Mouse (Mus musculus): Measurements from ENCODE around the gene Spns3. TPM values are rescaled to one million over a fixed set of nuclear protein-coding genes. Genes with fewer than 3 reads are reported as not detected.
A peak's percentile ranks its signal among the peaks of the same experiment; 100 is the strongest.

Spns3 gene
- polyA plus RNA-seq, 1 experiment from 2014 or later: not detected

- WGBS: 88% methylated on average over 4 of the region's 4 CpGs
- Histone ChIP-seq H3K27me3 (no peaks in the 10 kb centered on the region), H3K4me1 (peaks cover 17% of the 10 kb centered on the region), H3K9me3 (no peaks in the 10 kb centered on the region), H3K4me2 (no peak overlapping the region), H3K27ac (no peak overlapping the region), H3K36me3 (replicated peaks) (no peaks in the 10 kb centered on the region), H3K9ac (no peak overlapping the region), H3K4me3 (replicated peaks) (no peak overlapping the region)
- no peak for ATAC-seq (ENCODE audit: low FRiP score)
Observed at GRCm38 (mm10) chr11:72473540-72473939, 76.8 kb downstream of the Spns3 start.

GRCm38 (mm10) chr11:72471381-72471780 is 78.9 kb downstream of the Spns3 start:
- H3K9ac ChIP-seq: no peak overlapping the region
- H3K27ac ChIP-seq: no peak overlapping the region
- H3K4me3 ChIP-seq (replicated peaks): no peak overlapping the region
- no peaks in the 10 kb centered on the region for H3K27me3 ChIP-seq
- no peak for ATAC-seq (ENCODE audit: low FRiP score)
- H3K36me3 ChIP-seq (replicated peaks): no peaks in the 10 kb centered on the region
- H3K4me2 ChIP-seq: no peak overlapping the region
- H3K4me1 ChIP-seq: peaks cover 13% of the 10 kb centered on the region
- H3K9me3 ChIP-seq: no peaks in the 10 kb centered on the region
- WGBS: 91% methylated on average over 6 of the region's 6 CpGs

GRCm38 (mm10) chr11:72470004-72470403 is 80.3 kb downstream of the Spns3 start:
- H3K27me3 ChIP-seq: no peaks in the 10 kb centered on the region
- no peak for ATAC-seq (ENCODE audit: low FRiP score)
- H3K27ac ChIP-seq: no peak overlapping the region
- no peak overlapping the region for H3K9ac ChIP-seq
- no peaks in the 10 kb centered on the region for H3K9me3 ChIP-seq
- 79% methylated on average over 4 of the region's 4 CpGs for WGBS
- H3K4me3 ChIP-seq (replicated peaks): no peak overlapping the region
- no peaks in the 10 kb centered on the region for H3K36me3 ChIP-seq (replicated peaks)
- no peak overlapping the region for H3K4me2 ChIP-seq
- peaks cover 17% of the 10 kb centered on the region for H3K4me1 ChIP-seq

- Histone ChIP-seq H3K27ac (no peak overlapping the region), H3K4me3 (replicated peaks) (no peak overlapping the region), H3K36me3 (replicated peaks) (no peaks in the 10 kb centered on the region), H3K4me2 (no peak overlapping the region), H3K27me3 (no peaks in the 10 kb centered on the region), H3K4me1 (peaks cover 21% of the 10 kb centered on the region), H3K9ac (no peak overlapping the region), H3K9me3 (no peaks in the 10 kb centered on the region)
- ATAC-seq (ENCODE audit: low FRiP score): peak; percentile 60; the same call in 1 of the 2 replicates
- WGBS: 38% methylated on average over 5 of the region's 5 CpGs
Observed at GRCm38 (mm10) chr11:72469217-72469616, 81.1 kb downstream of the Spns3 start.

- no peak for ATAC-seq (ENCODE audit: low FRiP score)
- Histone ChIP-seq H3K4me1 (peaks cover 21% of the 10 kb centered on the region), H3K27me3 (no peaks in the 10 kb centered on the region), H3K27ac (no peak overlapping the region), H3K36me3 (replicated peaks) (no peaks in the 10 kb centered on the region), H3K4me2 (no peak overlapping the region), H3K9me3 (no peaks in the 10 kb centered on the region), H3K4me3 (replicated peaks) (no peak overlapping the region), H3K9ac (no peak overlapping the region)
- WGBS: 75% methylated on average over 5 of the region's 5 CpGs
Observed at GRCm38 (mm10) chr11:72468525-72468924, 81.8 kb downstream of the Spns3 start.

- WGBS: 74% methylated on average over 11 of the region's 11 CpGs
Observed at GRCm38 (mm10) chr11:72466694-72467507, 83.4 kb downstream of the Spns3 start.

GRCm38 (mm10) chr11:72465978-72466693 is 84.2 kb downstream of the Spns3 start:
- Histone ChIP-seq H3K9ac (no peak overlapping the region), H3K36me3 (replicated peaks) (no peaks in the 10 kb centered on the region), H3K4me2 (no peak overlapping the region), H3K4me3 (replicated peaks) (no peak overlapping the region), H3K27ac (no peak overlapping the region), H3K4me1 (peaks cover 21% of the 10 kb centered on the region), H3K27me3 (no peaks in the 10 kb centered on the region), H3K9me3 (no peaks in the 10 kb centered on the region)
- WGBS: 81% methylated on average over 11 of the region's 11 CpGs
- no peak for ATAC-seq (ENCODE audit: low FRiP score)

More at GRCm38 (mm10) chr11:72466694-72467507, 83.4 kb downstream of the Spns3 start:
- Histone ChIP-seq H3K36me3 (replicated peaks) (no peaks in the 10 kb centered on the region), H3K4me2 (no peak overlapping the region), H3K9ac (no peak overlapping the region), H3K4me3 (replicated peaks) (no peak overlapping the region), H3K9me3 (no peaks in the 10 kb centered on the region), H3K4me1 (peaks cover 21% of the 10 kb centered on the region), H3K27ac (0 out of 2 replicates have a peak overlapping the region, but pooled peaks have one; percentile 10), H3K27me3 (no peaks in the 10 kb centered on the region)
- no peak for ATAC-seq (ENCODE audit: low FRiP score)

GRCm38 (mm10) chr11:72464821-72465220 is 85.5 kb downstream of the Spns3 start:
- Histone ChIP-seq H3K4me1 (peaks cover 21% of the 10 kb centered on the region), H3K36me3 (replicated peaks) (no peaks in the 10 kb centered on the region), H3K4me2 (no peak overlapping the region), H3K9ac (0 out of 2 replicates have a peak overlapping the region, but pooled peaks have one; percentile 4), H3K27me3 (no peaks in the 10 kb centered on the region), H3K4me3 (replicated peaks) (no peak overlapping the region), H3K9me3 (no peaks in the 10 kb centered on the region), H3K27ac (0 out of 2 replicates have a peak overlapping the region, but pooled peaks have one; percentile 42)
- 37% methylated on average over 3 of the region's 3 CpGs for WGBS
- ATAC-seq (ENCODE audit: low FRiP score): no peak

GRCm38 (mm10) chr11:72461500-72461981 is 88.8 kb downstream of the Spns3 start:
- no peak overlapping the region for H3K27ac ChIP-seq
- H3K4me2 ChIP-seq: no peak overlapping the region
- no peaks in the 10 kb centered on the region for H3K27me3 ChIP-seq
- 67% methylated on average over 5 of the region's 5 CpGs for WGBS
- H3K9ac ChIP-seq: no peak overlapping the region
- peaks cover 6% of the 10 kb centered on the region for H3K36me3 ChIP-seq (replicated peaks)
- H3K4me3 ChIP-seq (replicated peaks): no peak overlapping the region
- ATAC-seq (ENCODE audit: low FRiP score): no peak
- H3K9me3 ChIP-seq: no peaks in the 10 kb centered on the region
- H3K4me1 ChIP-seq: peaks cover 11% of the 10 kb centered on the region

GRCm38 (mm10) chr11:72458502-72458901 is 91.8 kb downstream of the Spns3 start:
- Histone ChIP-seq H3K9me3 (no peaks in the 10 kb centered on the region), H3K9ac (no peak overlapping the region), H3K4me3 (replicated peaks) (no peak overlapping the region), H3K27me3 (no peaks in the 10 kb centered on the region), H3K4me1 (peaks cover 5% of the 10 kb centered on the region), H3K27ac (no peak overlapping the region), H3K36me3 (replicated peaks) (peaks cover 16% of the 10 kb centered on the region), H3K4me2 (no peak overlapping the region)
- 80% methylated on average over 3 of the region's 3 CpGs for WGBS
- ATAC-seq (ENCODE audit: low FRiP score): no peak

GRCm38 (mm10) chr11:72457995-72458496 is 92.3 kb downstream of the Spns3 start:
- Histone ChIP-seq H3K4me3 (replicated peaks) (no peak overlapping the region), H3K4me1 (peaks cover 5% of the 10 kb centered on the region), H3K27me3 (no peaks in the 10 kb centered on the region), H3K9ac (no peak overlapping the region), H3K4me2 (no peak overlapping the region), H3K27ac (no peak overlapping the region), H3K36me3 (replicated peaks) (peaks cover 20% of the 10 kb centered on the region), H3K9me3 (no peaks in the 10 kb centered on the region)
- ATAC-seq (ENCODE audit: low FRiP score): no peak
- WGBS: 78% methylated on average over 12 of the region's 12 CpGs

GRCm38 (mm10) chr11:72455694-72456093 is 94.6 kb downstream of the Spns3 start:
- H3K4me1 ChIP-seq: peaks cover 5% of the 10 kb centered on the region
- H3K4me3 ChIP-seq (replicated peaks): no peak overlapping the region
- H3K27me3 ChIP-seq: no peaks in the 10 kb centered on the region
- no peaks in the 10 kb centered on the region for H3K9me3 ChIP-seq
- H3K36me3 ChIP-seq (replicated peaks): peaks cover 43% of the 10 kb centered on the region
- no peak overlapping the region for H3K27ac ChIP-seq
- 18% methylated on average over 4 of the region's 5 CpGs for WGBS
- ATAC-seq (ENCODE audit: low FRiP score): peak; percentile 53; the same call in 1 of the 2 replicates
- no peak overlapping the region for H3K9ac ChIP-seq
- no peak overlapping the region for H3K4me2 ChIP-seq
